Mouse (Mus musculus): Measurements from ENCODE around the gene Frmd4a. TPM values are rescaled to one million over a fixed set of nuclear protein-coding genes. Genes with fewer than 3 reads are reported as not detected.
A peak's percentile ranks its signal among the peaks of the same experiment; 100 is the strongest.
"Not testable (repeated sequence)": the region's sequence is repeated elsewhere in the genome, so short reads cannot be mapped to it uniquely, and the experiment has no call there.

Gene Frmd4a
- total RNA-seq, 2 experiments from 2014 or later, result 64.6 to 86.7 TPM

- no peak for DNase-seq (ENCODE audit: extremely low spot score in 1 of 2, low spot score in 1 of 2)
These were observed 524.5 kb downstream of the Frmd4a start for GRCm38 (mm10) chr2:4541844-4542628.

GRCm38 (mm10) chr2:4542629-4543416 is 525.3 kb downstream of the Frmd4a start:
- no peak for DNase-seq (ENCODE audit: extremely low spot score in 1 of 2, low spot score in 1 of 2)

GRCm38 (mm10) chr2:4543417-4543775 is 525.9 kb downstream of the Frmd4a start:
- no peak for DNase-seq (ENCODE audit: extremely low spot score in 1 of 2, low spot score in 1 of 2)

GRCm38 (mm10) chr2:4544360-4544759 is 526.8 kb downstream of the Frmd4a start:
- no peak for DNase-seq (ENCODE audit: extremely low spot score in 1 of 2, low spot score in 1 of 2)

- no peak for DNase-seq (ENCODE audit: extremely low spot score in 1 of 2, low spot score in 1 of 2)
These were observed 527.7 kb downstream of the Frmd4a start for GRCm38 (mm10) chr2:4545261-4545660.

GRCm38 (mm10) chr2:4547003-4547662 is 529.6 kb downstream of the Frmd4a start:
- no peak for DNase-seq (ENCODE audit: extremely low spot score in 1 of 2, low spot score in 1 of 2)

- no peak for DNase-seq (ENCODE audit: extremely low spot score in 1 of 2, low spot score in 1 of 2)
These were observed 531.8 kb downstream of the Frmd4a start for GRCm38 (mm10) chr2:4549271-4549670.

- DNase-seq (ENCODE audit: extremely low spot score in 1 of 2, low spot score in 1 of 2), result no peak
These were observed 532.7 kb downstream of the Frmd4a start for GRCm38 (mm10) chr2:4550017-4550763.

- DNase-seq (ENCODE audit: extremely low spot score in 1 of 2, low spot score in 1 of 2), result no peak
These were observed 533.9 kb downstream of the Frmd4a start for GRCm38 (mm10) chr2:4551438-4551837.

GRCm38 (mm10) chr2:4551866-4552265 is 534.3 kb downstream of the Frmd4a start:
- DNase-seq (ENCODE audit: extremely low spot score in 1 of 2, low spot score in 1 of 2), result no peak

- DNase-seq (ENCODE audit: extremely low spot score in 1 of 2, low spot score in 1 of 2), result no peak
These were observed 535.0 kb downstream of the Frmd4a start for GRCm38 (mm10) chr2:4552486-4552885.

GRCm38 (mm10) chr2:4555221-4555631 is 537.7 kb downstream of the Frmd4a start:
- no peak for DNase-seq (ENCODE audit: extremely low spot score in 1 of 2, low spot score in 1 of 2)

- DNase-seq (ENCODE audit: extremely low spot score in 1 of 2, low spot score in 1 of 2), result no peak
These were observed 538.7 kb downstream of the Frmd4a start for GRCm38 (mm10) chr2:4556188-4556587.

GRCm38 (mm10) chr2:4557028-4557427 is 539.5 kb downstream of the Frmd4a start:
- no peak for DNase-seq (ENCODE audit: extremely low spot score in 1 of 2, low spot score in 1 of 2)

GRCm38 (mm10) chr2:4557466-4557865 is 539.9 kb downstream of the Frmd4a start:
- no peak for DNase-seq (ENCODE audit: extremely low spot score in 1 of 2, low spot score in 1 of 2)

GRCm38 (mm10) chr2:4558651-4559203 is 541.2 kb downstream of the Frmd4a start:
- DNase-seq (ENCODE audit: extremely low spot score in 1 of 2, low spot score in 1 of 2), result no peak

- DNase-seq (ENCODE audit: extremely low spot score in 1 of 2, low spot score in 1 of 2), result peak; percentile 44 to 60
These were observed 541.8 kb downstream of the Frmd4a start for GRCm38 (mm10) chr2:4559211-4559882.

- DNase-seq (ENCODE audit: extremely low spot score in 1 of 2, low spot score in 1 of 2), result no peak
These were observed 542.3 kb downstream of the Frmd4a start for GRCm38 (mm10) chr2:4559883-4560247.

GRCm38 (mm10) chr2:4560516-4560915 is 543.0 kb downstream of the Frmd4a start:
- not testable (repeated sequence) for DNase-seq (ENCODE audit: extremely low spot score in 1 of 2, low spot score in 1 of 2)

GRCm38 (mm10) chr2:4561196-4561595 is 543.7 kb downstream of the Frmd4a start:
- DNase-seq (ENCODE audit: extremely low spot score in 1 of 2, low spot score in 1 of 2), result no peak

All from layer of hippocampus, postnatal 25 days (tissue).